Mouse (Mus musculus): ENCODE results near the gene Aqp9.
A peak's percentile ranks its signal among the peaks of the same experiment; 100 is the strongest.

The Aqp9 gene

DNA sequence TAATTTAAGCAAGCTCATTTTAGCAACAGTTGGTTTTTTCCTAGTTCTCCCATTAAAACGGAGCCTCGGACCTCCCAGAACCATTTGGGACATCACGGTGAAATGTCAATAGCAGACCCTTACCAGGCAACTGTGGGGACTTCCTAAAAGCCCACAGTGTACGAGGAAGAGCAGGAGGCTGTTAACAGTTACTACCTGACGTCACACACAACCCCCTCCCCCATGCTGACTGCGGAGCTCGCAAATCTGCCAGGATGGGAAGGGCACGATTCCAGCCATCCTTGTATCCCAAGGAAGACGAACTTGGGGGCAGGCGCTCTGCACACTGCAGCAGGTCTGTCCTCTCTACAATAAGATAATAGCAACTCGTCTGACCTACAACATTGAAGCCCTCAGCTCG lies at the start of gene Aqp9:
TSS of gene Aqp9 (minus strand) at position 172 of the 400 bp plus-strand sequence.
- DNase-seq (ENCODE audit: low spot score): no peak

DNA sequence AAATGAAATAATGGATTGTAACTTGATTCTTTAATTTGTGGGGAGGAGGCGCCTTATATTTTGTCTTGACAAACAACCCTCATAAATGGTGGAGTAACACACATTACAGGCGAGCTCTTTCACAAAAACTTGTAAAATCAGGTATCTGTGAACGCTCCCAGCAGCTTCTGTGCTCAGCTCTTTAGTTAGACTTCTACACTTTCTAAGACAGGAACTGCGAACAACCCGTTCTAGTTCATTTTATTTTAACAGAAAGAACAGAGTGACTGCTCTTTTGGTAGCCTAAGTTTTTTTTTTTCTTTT lies 49.3 kb upstream of the Aqp9 start:
- no peak for DNase-seq (ENCODE audit: low spot score)

DNA sequence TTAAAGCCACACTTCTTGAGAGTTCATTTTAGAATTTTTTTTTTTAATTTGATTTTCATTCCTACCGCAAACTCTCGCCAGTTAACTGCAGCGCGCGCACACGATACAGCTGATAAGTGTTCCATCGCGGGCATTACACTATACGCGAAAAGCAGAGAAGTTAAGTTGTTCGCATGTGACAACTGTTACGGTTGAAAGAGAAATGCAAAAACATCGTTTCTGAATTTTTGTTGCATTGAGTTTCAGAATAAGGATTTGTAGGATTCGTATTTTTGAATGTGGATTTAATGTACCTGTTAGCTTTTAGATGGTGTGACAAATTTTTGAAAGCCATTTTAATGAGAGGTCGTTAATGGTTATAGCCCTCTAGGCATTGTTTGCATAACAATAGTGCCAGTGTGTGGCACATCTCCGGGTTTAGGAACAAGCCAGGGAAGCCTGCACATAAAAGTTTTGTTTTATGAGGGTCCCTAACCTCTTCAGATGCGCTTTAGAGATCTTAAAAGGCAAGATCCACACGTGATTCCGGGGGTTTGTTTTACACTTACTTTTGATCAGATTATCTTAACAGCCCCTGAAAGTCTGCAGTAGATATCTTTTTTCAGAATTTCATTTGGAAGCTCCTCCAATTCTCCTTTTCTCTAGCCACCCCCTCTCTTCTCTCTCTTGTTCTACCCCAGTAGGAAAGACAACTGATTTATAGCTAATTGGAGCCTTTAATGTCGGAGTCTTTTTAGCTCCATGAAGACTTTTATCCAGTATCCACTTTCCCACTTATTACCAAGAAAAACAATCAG lies 48.7 kb upstream of the Aqp9 start:
- no peak for DNase-seq (ENCODE audit: low spot score)

DNA sequence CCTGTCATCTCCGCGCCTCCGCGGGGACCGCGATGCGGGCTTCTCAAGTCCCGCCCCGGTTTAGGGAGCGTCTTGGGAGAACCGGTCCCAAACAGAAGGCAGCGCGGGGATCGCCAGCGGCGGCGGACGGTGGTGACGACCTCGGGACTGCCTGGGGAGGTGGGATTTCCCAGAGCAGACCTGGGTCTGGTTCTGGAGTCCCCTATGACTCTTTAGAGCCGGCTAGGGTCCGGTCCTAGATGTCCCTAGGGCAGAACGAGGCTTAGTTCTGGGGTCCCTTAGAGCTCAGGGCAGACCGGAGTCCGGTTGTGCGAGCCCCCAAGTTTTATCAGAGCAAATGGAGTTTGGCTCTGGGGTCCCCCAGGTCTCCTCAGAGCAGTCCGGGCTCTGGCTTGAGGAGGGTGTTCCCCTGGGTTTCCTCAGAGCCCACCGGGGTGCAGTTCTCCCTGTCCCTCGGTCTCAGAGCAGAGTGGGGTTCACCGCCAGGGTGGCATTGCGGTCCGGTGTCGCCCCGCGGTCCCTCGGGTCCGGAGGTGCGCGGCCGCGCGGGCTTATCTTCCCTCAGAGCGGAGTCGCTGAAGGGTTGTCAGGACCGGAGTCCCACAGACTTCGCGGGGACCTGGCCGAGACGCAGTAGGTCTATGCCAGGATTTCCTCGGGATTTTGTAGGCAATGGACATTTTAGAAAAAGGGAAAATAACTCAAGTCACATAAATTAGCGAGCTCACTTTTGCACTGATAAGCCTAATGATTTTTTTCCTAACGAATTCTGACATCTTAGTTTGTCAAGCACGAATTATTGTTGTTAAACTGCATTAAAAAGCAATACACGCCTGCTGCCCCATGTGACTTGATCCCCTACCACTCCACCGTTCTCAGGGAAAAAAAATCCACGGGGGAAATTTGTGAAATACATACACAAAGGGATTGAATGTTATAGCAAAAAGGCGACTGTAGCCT lies 47.8 kb upstream of the Aqp9 start:
- peak; percentile 21 for DNase-seq (ENCODE audit: low spot score)

DNA sequence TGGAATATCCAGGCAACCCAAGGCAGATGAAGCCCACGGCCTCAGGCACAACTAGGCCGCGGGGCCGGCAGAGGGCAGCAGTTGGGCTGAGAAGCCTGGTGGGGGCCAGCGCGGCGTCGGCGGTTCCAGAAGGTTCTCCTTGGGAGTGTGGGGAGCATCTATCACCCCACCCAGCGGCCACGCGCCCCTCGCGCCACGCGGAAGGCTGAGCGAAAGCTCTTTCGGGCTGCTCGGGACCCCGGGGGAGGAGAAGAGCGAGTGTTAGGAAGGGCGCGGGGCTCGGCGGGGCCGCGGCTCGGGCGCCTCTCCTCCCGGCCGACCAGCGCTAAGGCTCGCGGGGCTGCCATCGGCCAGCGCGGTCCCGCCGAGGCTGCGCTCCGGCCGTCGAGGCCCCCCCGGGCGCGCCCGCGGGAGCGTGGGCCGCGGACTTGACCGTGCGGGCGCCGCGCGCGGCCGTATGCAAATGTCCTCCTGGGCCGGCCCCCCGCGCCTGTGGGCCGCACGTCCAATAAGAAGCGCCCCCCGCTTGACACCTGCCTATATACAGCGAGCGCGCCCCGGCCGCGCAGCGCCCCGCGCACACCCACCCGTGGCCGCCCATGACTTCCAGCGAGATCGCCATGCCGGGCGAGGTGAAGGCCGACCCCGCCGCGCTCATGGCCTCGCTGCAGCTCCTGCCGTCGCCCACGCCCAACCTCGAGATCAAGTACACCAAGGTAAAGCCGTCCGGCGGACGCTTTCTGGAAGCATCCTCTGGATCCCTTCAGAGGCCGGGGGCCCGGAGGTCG lies 47.0 kb upstream of the Aqp9 start, which contains the start of gene Aldh1a2:
TSS of gene Aldh1a2 (plus strand) at position 542 of the 788 bp plus-strand sequence.
- DNase-seq (ENCODE audit: low spot score): peak; percentile 64

DNA sequence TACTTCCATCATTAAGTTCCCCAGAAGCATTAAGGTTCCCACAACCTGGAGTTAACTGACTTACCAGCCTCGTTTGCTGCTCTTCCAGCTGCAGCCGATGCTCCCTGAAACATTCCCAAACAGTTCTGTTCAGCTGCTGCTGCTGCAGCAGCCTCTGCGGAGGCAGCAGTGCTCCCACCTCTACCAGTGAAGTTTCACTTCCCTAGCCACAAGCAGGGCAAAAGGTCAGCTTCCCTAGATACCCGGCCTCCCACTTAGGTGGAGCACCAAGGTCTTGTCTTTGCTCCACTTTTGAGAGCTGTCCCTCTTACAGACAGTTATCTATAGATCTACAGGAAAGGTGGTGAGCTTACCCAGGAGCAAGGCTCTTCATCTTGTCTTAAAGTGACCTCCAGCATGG lies 45.2 kb upstream of the Aqp9 start:
- DNase-seq (ENCODE audit: low spot score): no peak

DNA sequence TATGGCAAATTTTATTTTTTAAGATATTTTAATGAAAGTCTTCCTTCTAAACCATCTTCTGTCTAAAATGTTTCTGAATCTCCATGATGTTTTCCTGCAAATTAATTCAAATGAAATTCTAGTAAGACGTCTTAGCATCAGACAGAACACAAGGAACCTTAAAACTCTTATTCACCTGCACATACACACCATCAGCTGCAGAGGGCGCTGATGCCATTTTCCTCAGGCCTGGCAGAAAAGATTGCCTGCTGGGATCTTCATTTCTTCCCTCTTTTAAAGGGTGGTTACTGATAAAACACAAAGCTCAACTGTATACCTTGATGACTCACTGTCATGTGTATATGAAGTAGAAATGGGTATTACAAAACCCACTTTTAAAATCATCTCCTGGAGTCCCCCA lies 42.4 kb upstream of the Aqp9 start:
- DNase-seq (ENCODE audit: low spot score): peak; percentile 24

DNA sequence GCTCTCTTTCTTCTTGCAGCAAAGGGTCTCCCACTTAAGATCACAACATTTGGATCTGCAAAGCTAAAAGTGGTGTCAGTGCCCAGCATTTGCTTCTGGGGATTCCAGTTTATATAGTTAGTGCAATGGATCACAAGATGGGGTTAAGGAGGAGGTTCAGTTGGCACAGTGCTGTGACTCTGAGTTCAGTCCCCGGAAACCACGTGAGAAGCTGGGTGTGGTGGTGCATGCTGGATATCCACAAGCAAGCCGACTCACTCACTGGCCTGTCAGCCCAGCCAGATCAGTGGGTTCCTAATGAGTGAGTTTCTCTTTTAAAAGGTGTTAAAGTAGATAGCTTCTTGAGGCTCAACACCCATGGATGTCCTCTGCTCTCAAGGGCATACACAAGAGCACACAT lies 40.8 kb upstream of the Aqp9 start:
- DNase-seq (ENCODE audit: low spot score): no peak

DNA sequence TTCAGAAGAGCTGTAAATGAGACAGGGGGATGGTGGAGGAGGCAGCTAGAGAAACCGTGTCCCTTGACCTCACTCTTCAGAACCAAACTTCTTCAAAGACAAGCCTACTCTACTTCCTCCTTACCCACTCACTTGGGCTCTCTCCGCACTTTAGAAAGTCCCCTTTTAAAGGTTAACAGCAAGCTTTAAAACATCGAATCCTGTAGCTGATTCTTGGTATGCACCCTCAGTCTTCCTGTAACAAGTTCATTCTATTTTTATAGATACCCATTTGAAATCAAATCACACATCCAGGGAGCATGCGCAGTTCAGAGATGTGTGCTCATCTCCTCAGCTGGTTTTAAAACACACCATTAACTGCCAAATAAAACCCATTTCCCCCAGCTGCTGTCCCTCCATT lies 33.8 kb upstream of the Aqp9 start:
- DNase-seq (ENCODE audit: low spot score): no peak

DNA sequence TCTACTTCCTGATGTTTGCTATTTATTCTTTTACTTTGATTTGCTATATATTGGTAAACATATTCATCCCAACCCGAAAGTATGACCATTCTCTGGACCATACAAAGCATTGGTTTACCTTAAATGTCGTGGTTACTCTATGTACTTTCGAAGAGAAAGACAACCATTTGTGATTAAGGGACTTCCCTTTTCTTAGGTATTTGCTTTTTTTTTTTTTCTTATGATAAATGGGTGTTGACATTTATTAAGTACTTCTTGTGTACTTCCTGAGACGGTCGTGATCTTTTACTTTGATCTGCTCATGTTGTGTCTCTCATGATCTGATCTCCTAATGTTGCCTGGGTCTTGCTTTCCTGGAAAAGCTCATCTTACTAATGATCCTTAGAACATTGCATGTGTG lies 30.3 kb upstream of the Aqp9 start:
- DNase-seq (ENCODE audit: low spot score): no peak

DNA sequence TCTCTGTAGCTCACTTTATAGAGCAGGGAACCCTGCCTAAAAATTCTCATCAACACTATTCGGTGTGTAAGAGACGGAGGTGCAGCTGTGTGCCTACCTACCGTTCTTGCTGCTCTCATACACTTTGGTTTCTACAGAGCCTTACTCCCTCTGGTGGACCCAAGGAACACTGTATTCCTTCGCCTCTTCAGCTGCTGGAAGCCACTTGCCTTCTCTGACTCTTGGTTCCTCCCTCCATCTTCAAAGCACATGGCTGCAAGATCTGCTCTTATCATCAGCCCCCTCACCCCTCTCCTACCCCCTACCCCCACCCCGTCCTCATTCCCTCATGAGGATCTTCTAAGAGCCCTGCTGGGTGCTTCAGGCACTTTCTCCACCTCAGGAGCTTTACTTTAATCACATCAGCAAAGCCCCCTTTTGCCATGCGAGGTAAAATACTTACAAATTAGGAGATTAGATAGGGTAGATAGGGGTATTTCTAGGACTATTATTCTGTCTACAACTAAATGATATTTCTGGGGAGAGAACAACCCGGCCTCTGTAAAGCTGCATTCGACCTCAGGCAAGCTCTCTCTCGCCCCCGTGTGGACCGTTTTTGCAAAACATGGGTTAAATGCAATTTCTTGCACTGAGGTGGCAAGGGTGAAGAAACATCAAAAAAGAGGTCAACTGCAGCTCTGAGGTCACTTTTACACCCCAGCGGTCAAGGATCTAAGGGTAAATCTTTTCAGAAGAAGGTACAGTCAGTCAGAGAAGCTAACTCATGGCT lies 20.3 kb upstream of the Aqp9 start:
- peak; percentile 57 for DNase-seq (ENCODE audit: low spot score)

DNA sequence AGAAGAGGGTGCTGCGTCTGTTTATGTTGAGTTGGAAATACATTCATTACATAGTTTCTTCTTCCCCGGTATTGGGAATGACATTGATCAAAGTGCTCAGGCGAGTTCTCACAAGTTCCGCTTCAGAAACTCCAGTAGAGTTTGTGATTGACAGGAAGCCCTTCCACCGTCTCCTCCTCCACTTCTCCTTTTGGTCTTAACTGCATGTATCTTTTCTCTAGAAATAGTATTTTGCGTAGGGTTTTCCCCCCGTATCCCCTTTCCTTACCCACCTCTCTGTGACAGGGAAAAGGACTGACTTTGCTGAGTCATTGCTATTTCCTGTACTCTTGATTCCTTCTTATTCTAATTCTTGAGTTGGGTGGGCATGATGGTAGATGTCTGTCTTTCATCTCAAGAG lies 18.9 kb upstream of the Aqp9 start:
- DNase-seq (ENCODE audit: low spot score): no peak

DNA sequence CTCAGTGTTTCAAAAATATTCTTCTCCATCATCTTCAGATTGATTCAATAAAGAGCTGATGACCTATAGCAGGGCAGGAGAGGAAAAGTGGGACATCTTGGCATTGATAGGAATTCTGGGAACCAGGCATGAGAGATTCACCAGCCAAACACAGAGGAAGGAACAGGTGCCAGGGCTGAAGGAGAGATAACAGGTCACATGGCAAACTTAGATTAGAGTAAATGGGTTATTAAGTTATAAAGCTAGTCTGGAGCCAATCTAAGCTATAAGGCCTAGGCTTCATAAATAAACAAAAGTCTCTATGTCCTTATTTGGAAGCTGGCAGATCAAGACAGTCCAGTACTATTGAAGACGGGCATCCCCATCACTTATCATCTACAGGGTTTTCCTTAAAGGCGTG lies 17.3 kb upstream of the Aqp9 start:
- DNase-seq (ENCODE audit: low spot score): no peak

DNA sequence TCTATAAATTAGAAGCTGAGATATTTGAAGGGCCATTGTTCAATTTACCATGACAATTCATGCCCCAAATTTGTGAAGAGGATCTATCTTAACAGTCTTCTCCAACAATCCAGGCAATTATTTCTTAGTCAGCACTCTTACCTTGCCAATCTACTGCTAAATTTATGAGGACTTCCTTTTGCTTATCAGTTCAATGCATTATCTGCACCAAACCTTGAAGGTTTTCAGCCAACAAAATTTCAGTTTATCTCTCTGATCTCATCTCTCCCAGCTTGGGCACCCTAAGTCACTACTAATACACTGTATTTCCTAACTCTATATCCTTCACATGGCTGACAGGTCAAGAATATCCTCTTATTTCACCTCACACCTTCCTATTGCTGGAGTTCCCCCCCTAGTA lies 16.8 kb upstream of the Aqp9 start:
- DNase-seq (ENCODE audit: low spot score): no peak

DNA sequence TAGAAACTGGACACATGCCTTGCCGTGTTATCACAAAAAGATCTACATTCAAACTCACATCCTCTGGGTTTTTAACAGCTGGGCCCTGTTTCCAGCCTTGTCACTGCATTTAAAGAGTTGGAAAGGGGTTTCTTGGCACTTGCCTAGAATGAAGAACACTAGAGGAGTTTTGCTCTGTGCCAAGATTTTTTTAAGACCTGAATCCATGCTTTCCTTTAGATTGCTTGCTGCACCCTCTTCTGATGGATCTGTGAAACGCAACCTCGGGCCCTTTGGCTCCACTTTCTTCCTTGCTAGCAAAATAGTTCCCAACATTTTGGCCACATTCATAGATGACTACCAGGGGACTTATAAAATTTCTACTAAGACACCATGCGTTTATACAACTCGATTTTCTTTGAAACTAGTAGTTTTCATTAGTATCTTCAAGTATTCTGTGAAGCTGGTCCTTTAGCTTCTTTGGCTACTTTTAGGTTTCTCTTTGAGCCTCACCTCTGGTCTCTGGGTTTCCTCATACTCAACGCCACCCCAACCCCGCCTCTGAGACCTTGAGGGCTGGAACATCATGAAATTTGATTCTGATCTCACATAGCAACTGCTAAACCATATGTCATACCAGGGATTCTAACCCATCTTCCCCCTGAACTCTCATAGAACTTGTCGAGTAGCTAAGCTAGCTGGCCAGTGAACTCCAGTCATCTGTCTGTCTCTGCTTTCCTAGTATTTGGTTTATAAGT lies 11.7 kb upstream of the Aqp9 start:
- DNase-seq (ENCODE audit: low spot score): no peak

DNA sequence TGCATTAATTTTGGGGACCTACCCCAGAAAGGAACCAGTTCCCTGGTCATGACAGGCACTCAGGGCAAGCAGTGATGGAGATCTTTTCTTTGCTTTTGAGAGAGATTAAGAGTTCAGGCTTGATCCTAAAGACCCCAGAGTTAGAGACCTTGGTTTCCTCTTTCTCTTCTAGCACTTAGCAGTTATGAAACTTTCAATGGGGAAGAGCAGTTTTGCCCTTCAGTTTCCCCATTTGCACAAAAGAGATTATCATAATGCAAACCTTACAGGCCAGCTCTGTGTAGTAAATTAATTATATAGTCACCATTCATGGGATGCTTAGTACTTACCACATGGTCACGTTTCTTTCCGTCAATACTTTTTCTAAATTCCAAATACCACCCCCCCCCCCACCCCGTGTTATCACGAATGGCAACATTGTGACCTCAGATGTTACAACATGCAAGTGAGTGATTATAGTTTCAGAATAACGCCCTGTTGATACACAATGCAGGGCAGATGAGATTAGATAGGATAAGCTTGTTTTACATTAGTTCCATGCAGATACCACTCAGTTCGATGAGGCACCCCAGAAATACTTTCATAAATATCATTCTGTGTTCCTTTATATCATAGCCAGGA lies 10.9 kb upstream of the Aqp9 start:
- DNase-seq (ENCODE audit: low spot score): no peak

DNA sequence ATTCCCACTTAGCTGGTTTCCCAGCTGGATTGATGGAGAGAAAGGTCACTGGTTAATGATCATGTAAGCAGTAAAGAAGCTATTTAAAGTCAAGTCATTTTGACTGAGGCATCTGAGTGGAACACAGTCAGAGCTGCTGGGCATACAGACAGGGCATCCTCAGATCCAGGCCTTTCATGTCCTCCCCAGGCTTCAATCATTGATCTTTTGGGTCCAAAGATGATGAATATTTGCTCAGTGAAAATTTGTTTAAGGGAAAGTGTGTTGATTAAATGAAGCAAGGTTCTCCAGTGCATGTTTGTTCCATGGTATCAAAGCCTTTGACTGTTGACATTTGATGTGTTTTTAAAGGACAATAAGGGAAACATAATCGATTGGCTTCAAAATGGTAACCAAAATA lies 7.2 kb upstream of the Aqp9 start:
- DNase-seq (ENCODE audit: low spot score): no peak

DNA sequence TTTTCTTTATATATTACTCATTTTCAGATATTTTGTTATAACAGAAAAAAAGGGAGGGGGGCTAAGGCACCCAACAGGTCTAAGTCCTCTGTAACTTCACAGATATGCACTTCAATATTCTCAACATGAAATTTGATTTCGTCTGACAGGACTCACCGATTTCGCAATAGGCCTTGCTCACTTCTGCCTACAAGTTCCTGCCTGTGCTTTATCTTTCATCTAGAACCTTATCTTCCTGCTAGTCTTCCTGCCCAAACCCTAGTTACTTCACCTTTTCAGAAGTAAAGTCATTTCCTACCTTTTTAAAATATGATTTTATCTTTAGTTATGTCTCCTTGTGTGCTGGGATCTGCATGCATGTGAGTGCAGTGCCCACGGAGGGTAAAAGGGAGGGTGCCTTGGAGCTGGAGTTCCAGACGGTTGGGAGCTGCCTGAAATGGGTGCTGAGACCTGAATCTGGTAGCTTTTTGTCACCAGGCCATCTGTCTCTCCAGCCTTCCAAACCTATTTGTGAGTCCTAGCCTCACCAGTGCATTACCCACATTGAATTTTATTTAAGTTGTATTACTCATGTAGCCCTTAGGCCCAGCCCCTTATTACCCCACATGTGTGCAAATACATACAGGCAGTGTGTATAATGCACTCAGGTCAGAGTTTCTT lies 6.0 kb upstream of the Aqp9 start:
- no peak for DNase-seq (ENCODE audit: low spot score)

DNA sequence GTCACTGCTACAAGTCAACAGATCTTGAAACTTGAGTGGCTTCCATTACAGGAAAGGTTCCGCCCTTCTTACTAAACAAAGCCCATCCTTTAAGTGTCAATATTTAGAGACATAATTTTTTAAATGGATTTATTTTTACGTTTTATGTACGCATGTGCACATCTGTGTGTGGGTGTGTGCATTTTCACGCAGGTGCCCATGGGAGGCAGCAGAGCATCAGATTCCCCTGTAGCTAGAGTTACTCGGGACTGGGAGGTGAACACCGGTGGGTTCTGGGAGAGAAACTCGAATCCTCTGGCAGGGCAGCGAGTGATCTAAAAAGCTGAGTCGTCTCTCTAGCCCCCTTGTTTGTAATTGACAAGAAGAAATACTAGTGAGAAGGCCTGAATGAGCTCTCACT lies 5.1 kb upstream of the Aqp9 start:
- no peak for DNase-seq (ENCODE audit: low spot score)

Data from ovary, postnatal 14 days (tissue).